Mouse (Mus musculus) olfactory bulb, adult 2 months (tissue): ENCODE results near the gene Srcin1. TPM values are rescaled to one million over a fixed set of nuclear protein-coding genes. Genes with fewer than 3 reads are reported as not detected.

ENCODE experiments used
- H3K27ac ChIP-seq: fragments of 200-500 bp; 2 replicates; pipeline ENCODE4 v1.5.1; 2012; ENCODE audit warnings: low read depth, low read length; ENCODE audit not compliant: insufficient read depth
- H3K4me1 ChIP-seq: fragments of 200-500 bp; 2 replicates; pipeline ENCODE4 v1.6.1; 2012; ENCODE audit warnings: low read length; ENCODE audit not compliant: control insufficient read depth, insufficient read depth
- H3K4me3 ChIP-seq: fragments of 200-500 bp; 2 replicates; pipeline ENCODE4 v1.5.1; 2012; ENCODE audit warnings: mild to moderate bottlenecking, low read depth, low read length, moderate library complexity; ENCODE audit not compliant: insufficient read depth
- CTCF ChIP-seq: fragments of 200-500 bp; IDR thresholded peaks from 2 replicates; pipeline ENCODE4 v1.5.1; 2012; ENCODE audit warnings: low read depth, mild to moderate bottlenecking, low read length, moderate library complexity; ENCODE audit not compliant: insufficient read depth
- POLR2A ChIP-seq: fragments of 200-500 bp; IDR thresholded peaks from 2 replicates; pipeline ENCODE4 v1.6.1; 2012; ENCODE audit warnings: mild to moderate bottlenecking, low read depth, low read length, moderate library complexity; ENCODE audit not compliant: insufficient read depth
- WGBS: fragments of 180-500 bp; shearing (Covaris S2); methylation state at CpG from one replicate; pipeline ENCODE4 v1.1.7; 2018; 5-methylcytosine and 5-hydroxymethylcytosine counted together
- polyA plus RNA-seq: library from polyadenylated mRNA; stranded (reverse); fragments of >200 nt; gene quantifications from 2 replicates; pipeline ENCODE4 v1.2.4, GENCODE M21; 2012; ENCODE audit warnings: low replicate concordance; ENCODE audit not compliant: missing spikeins, insufficient read depth, insufficient read length

Gene Srcin1
- polyA plus RNA-seq, 1 experiment, result not detected

DNA sequence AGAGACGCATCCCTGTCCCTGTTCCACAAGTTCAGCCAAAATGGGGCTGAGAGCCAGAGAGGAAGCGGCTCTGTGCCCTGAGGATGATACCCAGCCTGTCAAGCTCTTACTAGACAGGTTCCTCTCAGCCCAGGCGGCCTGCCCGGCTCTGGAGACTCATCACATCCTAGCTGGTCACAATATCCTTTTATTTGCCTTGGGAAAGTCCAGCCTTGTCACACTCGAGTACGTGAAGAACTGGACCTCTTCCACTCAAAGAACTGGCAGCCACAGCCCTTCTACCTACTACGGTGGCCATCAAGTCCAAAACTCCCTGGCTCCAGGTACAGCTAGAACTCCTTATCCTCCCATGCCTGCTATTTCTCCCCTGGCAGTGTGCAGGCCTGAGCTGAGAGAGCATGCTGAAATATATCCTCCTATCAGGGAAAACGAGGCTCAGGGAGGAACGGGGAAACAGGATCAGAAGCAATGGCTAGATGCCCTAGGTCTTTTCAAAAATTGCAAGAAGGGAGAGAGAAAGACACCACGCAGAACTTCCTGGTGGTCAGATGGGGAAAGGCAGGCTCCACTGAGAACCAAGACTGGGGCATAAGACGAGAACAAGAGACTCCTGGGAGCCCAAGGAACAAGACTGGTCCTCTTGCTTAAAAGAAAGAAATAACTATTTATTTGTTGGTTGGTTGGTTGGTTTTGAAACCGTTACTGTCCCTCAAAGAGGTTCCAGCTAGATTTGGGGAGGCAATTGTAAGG is 27.9 kb downstream of the Srcin1 start:
- WGBS, result 75% methylated on average over 12 of the region's 12 CpGs
- TF ChIP-seq CTCF, result 0 out of 2 replicates have a peak, but pooled peaks have one; percentile 5
- no peak for TF ChIP-seq POLR2A
- Histone ChIP-seq H3K4me3 (no peak overlapping the region), H3K4me1 (peaks cover 57% of the 10 kb centered on the region), H3K27ac (no peak overlapping the region)

DNA sequence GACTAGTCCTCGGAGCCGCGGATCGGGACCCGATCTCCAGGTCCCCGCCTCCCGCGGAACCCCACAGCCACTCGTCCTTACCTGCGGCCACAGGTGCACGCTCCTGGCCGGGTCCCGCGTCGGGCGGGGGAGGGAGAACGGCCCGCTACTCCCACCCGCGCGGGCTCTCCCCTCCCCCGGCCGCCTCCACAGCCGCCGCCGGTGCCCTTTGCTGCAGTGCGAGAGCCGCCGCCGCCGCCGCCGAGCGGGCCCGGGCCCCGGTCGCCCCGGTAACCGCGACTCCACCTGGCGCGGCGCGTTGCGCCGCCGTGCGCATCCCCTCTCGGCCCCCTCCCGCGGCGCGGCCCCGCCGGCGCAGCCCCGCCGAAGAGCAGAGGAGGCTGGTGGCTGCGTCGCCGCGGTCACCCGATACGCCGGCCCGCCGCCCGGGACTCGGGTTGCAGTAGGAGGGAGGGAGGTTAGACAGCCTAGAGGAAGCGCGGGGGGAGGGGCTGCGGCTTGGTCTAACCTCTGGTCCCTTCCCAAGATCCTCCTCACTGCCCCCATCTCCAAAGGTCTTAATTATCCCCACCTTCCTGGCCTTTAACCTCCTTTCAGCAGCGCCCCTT is 29.1 kb downstream of the Srcin1 start:
- WGBS, result under 1% methylated on average over 55 of the region's 73 CpGs
- Histone ChIP-seq H3K4me3 (peak overlapping the region; percentile 68), H3K27ac (0 out of 2 replicates have a peak overlapping the region, but pooled peaks have one; percentile 16), H3K4me1 (peaks cover 53% of the 10 kb centered on the region)
- TF ChIP-seq POLR2A (no peak), CTCF (no peak)

DNA sequence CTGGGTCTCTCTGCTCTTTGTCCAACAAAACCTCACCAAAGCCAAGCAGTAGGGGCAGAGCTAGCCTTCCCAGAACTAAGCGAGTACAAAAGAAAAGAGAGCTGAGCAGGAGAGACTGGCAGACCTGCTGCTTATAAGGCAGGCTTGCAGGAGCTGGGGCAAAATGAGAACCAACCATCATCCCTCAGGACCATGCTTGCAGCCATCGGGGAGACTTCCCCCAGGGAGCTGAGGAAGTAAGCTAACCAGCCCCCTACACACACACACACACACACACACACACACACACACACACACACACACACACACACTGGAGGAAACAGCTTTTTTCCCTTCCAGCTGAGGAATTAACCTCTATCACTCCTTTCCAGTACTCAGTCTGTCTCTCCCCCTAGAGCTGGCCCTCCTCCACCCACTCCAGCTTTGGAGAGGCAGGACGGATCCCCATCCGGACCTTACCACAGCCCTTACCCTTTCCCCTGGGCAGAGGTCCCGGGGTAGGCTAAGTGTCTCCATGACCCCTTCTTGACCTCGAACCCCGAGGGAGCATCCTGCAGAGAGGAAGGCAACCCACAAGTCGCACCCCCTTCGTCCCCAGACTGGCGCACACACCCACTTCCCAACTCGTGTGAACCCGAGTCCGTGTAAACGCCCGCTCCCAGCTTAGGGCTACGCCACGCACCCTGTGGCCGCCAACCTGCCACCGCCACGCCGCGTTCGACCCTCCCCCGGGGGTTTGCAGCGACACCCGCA is 30.0 kb downstream of the Srcin1 start:
- H3K27ac ChIP-seq, result no peak overlapping the region
- peak overlapping the region; percentile 68 for H3K4me3 ChIP-seq
- TF ChIP-seq CTCF (no peak), POLR2A (no peak)
- H3K4me1 ChIP-seq, result peaks cover 44% of the 10 kb centered on the region
- 13% methylated on average over 26 of the region's 26 CpGs for WGBS

DNA sequence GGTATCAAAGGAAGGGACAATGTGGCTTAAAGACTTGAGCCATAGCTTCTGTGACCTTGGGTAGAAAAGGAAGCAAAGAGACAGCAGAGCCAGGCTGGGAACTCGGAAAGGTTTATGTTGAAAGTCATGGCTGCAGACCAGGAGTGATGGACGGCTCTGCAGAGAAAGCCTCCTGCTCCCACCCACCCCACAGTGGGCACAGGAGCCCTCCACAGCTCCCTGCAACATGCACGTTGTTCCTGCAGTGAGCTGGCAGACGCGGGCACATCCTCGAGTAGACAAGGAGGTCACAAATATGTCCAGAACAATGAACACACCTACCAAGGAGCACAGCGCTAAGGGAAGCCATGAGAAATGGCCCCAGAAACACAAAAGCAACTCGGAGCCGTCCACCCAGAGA is 32.1 kb downstream of the Srcin1 start:
- H3K27ac ChIP-seq, result peak overlapping the region; percentile 0
- H3K4me3 ChIP-seq, result no peak overlapping the region
- TF ChIP-seq POLR2A (no peak), CTCF (no peak)
- 78% methylated on average over 9 of the region's 9 CpGs for WGBS
- peaks cover 50% of the 10 kb centered on the region for H3K4me1 ChIP-seq

DNA sequence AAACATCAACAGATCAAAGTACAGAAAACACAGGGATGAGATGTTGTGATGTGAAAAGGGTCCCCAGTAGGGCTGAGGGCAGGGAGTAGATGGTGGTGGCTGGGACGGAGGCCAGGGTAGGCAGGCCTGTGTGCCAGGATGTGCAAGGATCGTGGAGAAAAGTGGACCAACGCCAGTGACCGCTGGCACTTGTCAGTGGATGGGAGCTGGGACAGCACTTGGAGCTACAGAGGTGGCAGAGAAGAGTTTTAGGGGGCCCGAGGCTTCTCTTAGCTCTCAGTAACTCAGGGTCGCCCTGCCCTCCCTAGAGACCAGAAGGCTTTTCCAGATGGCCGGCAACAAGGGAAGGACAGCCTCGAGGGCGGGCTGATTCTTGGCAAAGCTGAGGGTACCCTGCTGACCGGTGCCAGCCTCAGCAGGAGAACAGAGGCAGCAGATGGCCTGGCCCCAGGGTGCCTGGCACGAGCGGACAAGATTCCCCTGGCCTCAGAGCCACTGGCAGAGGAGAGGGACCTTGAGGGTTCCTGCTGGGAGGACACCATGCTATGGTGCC is 32.7 kb downstream of the Srcin1 start:
- 43% methylated on average over 12 of the region's 12 CpGs for WGBS
- Histone ChIP-seq H3K27ac (peak overlapping the region; percentile 0), H3K4me3 (no peak overlapping the region)

DNA sequence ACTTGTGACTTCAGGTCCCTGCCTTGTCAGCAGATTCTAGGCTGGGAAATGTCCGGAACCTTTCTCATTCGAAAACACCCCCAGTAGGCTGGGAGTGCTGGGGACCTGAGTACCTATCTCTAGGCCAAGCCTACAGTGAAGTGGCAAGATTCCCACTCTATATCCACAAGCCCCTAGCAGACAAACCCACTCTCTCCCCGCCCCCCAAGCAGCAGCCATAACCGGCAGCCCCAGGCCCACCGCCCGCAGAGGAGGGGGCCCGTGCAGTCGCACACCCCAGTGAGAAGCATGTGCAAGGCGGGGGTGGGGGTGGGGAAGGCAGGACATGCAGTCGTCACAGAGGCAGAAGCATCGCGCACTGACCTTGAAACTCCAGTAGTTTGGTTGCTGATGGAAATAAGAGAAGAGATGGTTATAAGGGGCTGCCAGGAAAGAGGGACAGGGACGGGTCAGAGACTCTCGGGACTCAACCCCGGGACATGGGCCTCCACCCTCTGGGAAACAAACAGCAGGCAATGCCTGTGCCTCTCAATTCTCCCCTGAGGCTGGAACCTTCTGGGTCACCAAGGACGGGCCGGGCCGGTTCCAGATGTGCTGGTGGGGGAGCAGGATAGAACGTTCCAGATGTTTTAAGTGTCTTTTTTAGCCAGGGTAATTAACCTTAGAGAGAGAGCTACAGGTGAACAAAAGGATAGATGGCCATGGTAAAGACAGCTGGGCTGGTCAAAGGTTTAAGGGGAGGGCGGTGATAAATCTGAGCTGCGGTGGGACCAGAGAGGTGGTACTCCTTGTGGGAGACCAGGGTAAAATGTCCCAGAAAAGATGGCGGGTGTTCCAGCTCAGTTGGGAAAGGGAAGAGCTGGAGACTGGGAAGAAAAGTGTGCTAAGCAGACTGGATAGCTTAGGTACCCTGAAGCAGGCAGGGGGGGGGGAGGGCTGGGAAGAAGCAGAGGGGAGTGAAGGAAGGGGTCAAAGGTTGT is 33.5 kb downstream of the Srcin1 start:
- Histone ChIP-seq H3K4me3 (no peak overlapping the region), H3K4me1 (peaks cover 46% of the 10 kb centered on the region), H3K27ac (no peak overlapping the region)
- TF ChIP-seq CTCF (no peak), POLR2A (no peak)
- WGBS, result 80% methylated on average over 22 of the region's 22 CpGs

More for the DNA sequence above, 32.7 kb downstream of the Srcin1 start:
- H3K4me1 ChIP-seq, result peaks cover 50% of the 10 kb centered on the region
- TF ChIP-seq CTCF (peak; percentile 9; the same call in 1 of the 2 replicates), POLR2A (0 out of 2 replicates have a peak, but pooled peaks have one; percentile 10)

DNA sequence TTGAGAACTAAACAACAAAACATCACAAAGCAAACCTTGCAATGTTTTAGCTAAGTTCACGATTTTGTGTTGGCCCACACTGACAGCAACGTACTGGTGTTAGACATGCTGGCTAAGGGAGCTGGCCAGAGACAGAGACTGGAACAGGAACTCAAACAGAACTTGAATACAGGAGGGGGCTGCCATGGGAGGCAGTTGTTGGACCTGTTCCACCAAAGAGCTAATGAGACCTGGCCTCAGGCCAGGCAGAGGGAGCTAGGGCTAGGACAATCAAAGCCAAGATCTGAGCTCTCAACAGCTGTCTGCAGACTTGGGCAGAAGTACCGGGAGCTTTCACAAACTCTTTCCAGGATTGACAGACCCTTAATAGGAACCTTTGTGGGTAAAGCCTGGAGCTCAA is 35.4 kb downstream of the Srcin1 start:
- WGBS, result 37% methylated on average over 3 of the region's 3 CpGs
- TF ChIP-seq POLR2A (no peak), CTCF (no peak)
- no peak overlapping the region for H3K27ac ChIP-seq
- H3K4me3 ChIP-seq, result no peak overlapping the region
- H3K4me1 ChIP-seq, result peaks cover 50% of the 10 kb centered on the region

DNA sequence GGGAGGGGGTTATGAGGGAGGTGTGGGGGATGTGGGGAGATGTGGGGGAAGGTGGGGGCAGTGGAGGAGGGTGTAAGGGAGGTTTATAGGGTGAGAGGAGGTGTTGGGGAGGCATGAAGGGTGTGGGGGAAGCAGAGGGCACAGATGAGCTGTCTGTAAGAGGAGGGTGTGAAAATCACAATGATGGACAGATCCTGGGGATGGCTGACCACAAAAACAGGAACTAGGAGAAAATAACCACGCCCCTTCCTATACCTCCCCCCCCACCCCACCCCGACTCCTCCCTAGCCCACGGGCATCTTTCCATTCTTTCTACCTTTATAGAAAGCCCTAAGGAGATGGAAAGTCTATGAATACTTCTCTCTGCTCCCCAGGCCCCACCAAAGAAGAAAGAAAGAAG is 35.9 kb downstream of the Srcin1 start:
- TF ChIP-seq CTCF (no peak), POLR2A (no peak)
- H3K4me3 ChIP-seq, result no peak overlapping the region
- peaks cover 49% of the 10 kb centered on the region for H3K4me1 ChIP-seq
- no peak overlapping the region for H3K27ac ChIP-seq
- WGBS, result 49% methylated on average over 3 of the region's 3 CpGs
